Mouse (Mus musculus) brain, embryonic 14.5 days (tissue): ENCODE measurements around the gene Spred2.

Source experiments
- CTCF ChIP-seq: fragments of 200-500 bp; IDR thresholded peaks from 2 replicates; pipeline ENCODE4 v1.5.1; 2012; ENCODE audit warnings: inconsistent platforms, mild to moderate bottlenecking, moderate library complexity, borderline replicate concordance; ENCODE audit not compliant: insufficient read depth, insufficient read length; ENCODE audit errors: extremely low read depth
- POLR2A ChIP-seq: fragments of 200-500 bp; IDR thresholded peaks from 2 replicates; pipeline ENCODE4 v1.6.1; 2012; ENCODE audit warnings: mild to moderate bottlenecking, inconsistent platforms, borderline replicate concordance; ENCODE audit not compliant: poor library complexity, insufficient read depth, insufficient read length, severe bottlenecking; ENCODE audit errors: extremely low read depth

DNA sequence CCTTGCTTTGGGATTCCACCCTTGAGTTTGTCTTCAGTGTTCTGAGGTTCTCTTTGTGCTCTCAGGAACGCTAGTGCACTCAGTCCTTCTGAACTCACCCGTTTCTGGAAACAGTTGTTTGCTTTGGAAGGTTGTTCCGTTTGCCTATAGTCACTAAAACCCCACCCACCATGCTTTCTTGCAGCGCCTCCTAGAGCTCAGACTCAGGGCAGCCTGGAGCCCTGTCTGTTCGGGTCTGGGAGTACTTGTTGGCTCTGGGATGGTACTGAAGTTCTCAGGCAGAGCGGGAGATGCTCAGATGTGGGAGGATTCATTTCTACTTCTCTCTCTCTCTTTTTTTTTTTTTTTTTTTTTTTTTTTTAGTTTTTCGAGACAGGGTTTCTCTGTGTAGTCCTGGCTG is 22.5 kb downstream of the Spred2 start:
- TF ChIP-seq CTCF (no peak), POLR2A (no peak)
